ENCODE assay signal across 12 mouse cellular contexts in genomic region chr11:40027511-40027910, GRCm38 (mm10).
"Had no signal": no experiment of that assay in that cellular context is flagged by ENCODE, and none has a peak within 500 bp of the region (broad histone marks: within the 10 kb centered on the region; RNA-seq: fewer than 3 reads in every experiment).

No protein-coding gene starts in this region.

- H3K4me2 ChIP-seq: liver, embryonic 11.5 days; liver, embryonic 15.5 days; midbrain, embryonic 13.5 days had no signal

- H3K4me3 ChIP-seq: limb, embryonic 10.5 days; liver, embryonic 15.5 days; midbrain, embryonic 13.5 days had no signal

- H3K9ac ChIP-seq: liver, embryonic 15.5 days; midbrain, embryonic 13.5 days had no signal

- H3K36me3 ChIP-seq: limb, embryonic 10.5 days; liver, embryonic 15.5 days; midbrain, embryonic 13.5 days had no signal

- ATAC-seq: lung, postnatal 0 days; midbrain, embryonic 13.5 days had no signal

- H3K4me1 ChIP-seq: limb, embryonic 10.5 days; liver, embryonic 15.5 days had no signal

- H3K9me3 ChIP-seq: limb, embryonic 10.5 days; liver, embryonic 15.5 days; midbrain, embryonic 13.5 days had no signal

- DNase-seq: kidney, adult 9 months; kidney, postnatal 4 days; lung, adult 2 months; lung, postnatal 36 days; right cerebral cortex, postnatal 14 days; thymus, postnatal 4 days had no signal

- H3K27ac ChIP-seq: kidney, postnatal 0 days; limb, embryonic 10.5 days; liver, embryonic 15.5 days; midbrain, embryonic 13.5 days had no signal

- H3K27me3 ChIP-seq: liver, embryonic 15.5 days; midbrain, embryonic 13.5 days had no signal
